Mouse (Mus musculus) ES-E14 (cell line): ENCODE data around the gene Il6ra. TPM values are rescaled to one million over a fixed set of nuclear protein-coding genes. Genes with fewer than 3 reads are reported as not detected.
"Not testable (repeated sequence)": the region's sequence is repeated elsewhere in the genome, so short reads cannot be mapped to it uniquely, and the experiment has no call there.

ENCODE experiments used
- DNase-seq: peaks from one replicate; pipeline ENCODE4 v3.0.0-alpha.2; 2013; ENCODE audit warnings: low read depth, low spot score
- H3K27ac ChIP-seq: 2 replicates; pipeline ENCODE4 v1.5.1; 2012; ENCODE audit warnings: low read depth, mild to moderate bottlenecking, low read length, moderate library complexity, mixed read lengths; ENCODE audit not compliant: poor library complexity, insufficient read depth, severe bottlenecking
- H3K36me3 ChIP-seq: 2 replicates; pipeline ENCODE4 v1.6.1; 2012; ENCODE audit warnings: mild to moderate bottlenecking, low read length, moderate library complexity, mixed read lengths; ENCODE audit not compliant: control insufficient read depth, poor library complexity, insufficient read depth, severe bottlenecking
- H3K4me1 ChIP-seq, 2 experiments: fragments of 150-350 bp in 1 of 2; sonication (generic) in 1 of 2; 2 replicates each; pipeline ENCODE4 v1.6.1; 2012; ENCODE audit warnings: low read length in 2 of 2, mild to moderate bottlenecking in 1 of 2, mixed read lengths in 1 of 2; ENCODE audit not compliant: control insufficient read depth in 2 of 2, insufficient read depth in 2 of 2, poor library complexity in 1 of 2
- H3K4me3 ChIP-seq, 2 experiments: fragments of 150-350 bp in 1 of 2; sonication (generic) in 1 of 2; 2 replicates each; pipeline ENCODE4 v1.5.1; 2012; ENCODE audit warnings: low read length in 2 of 2, low read depth in 1 of 2, mild to moderate bottlenecking in 1 of 2, mixed read lengths in 1 of 2; ENCODE audit not compliant: insufficient read depth in 1 of 2, poor library complexity in 1 of 2, severe bottlenecking in 1 of 2
- H3K9ac ChIP-seq: 2 replicates; pipeline ENCODE4 v1.6.1; 2012; ENCODE audit warnings: low read depth, mild to moderate bottlenecking, low read length, mixed read lengths; ENCODE audit not compliant: poor library complexity, insufficient read depth, severe bottlenecking
- H3K9me3 ChIP-seq: fragments of 150-350 bp; sonication (generic); 2 replicates; pipeline ENCODE4 v1.6.1; 2012; ENCODE audit warnings: low read depth, mild to moderate bottlenecking, low read length; ENCODE audit not compliant: control insufficient read depth, insufficient read depth
- CHD2 ChIP-seq: IDR thresholded peaks from 2 replicates; pipeline ENCODE4 v1.6.1; 2014; ENCODE audit warnings: mild to moderate bottlenecking, low read depth, low read length, inconsistent platforms
- HCFC1 ChIP-seq: IDR thresholded peaks from 2 replicates; pipeline ENCODE4 v1.6.1; 2012; ENCODE audit warnings: low read length, inconsistent platforms, borderline replicate concordance; ENCODE audit not compliant: insufficient read depth
- MAFK ChIP-seq: IDR thresholded peaks from 2 replicates; pipeline ENCODE4 v1.6.1; 2014; ENCODE audit warnings: mild to moderate bottlenecking, low read depth, low read length, inconsistent platforms; ENCODE audit not compliant: insufficient read depth
- ZC3H11A ChIP-seq: IDR thresholded peaks from 2 replicates; pipeline ENCODE4 v1.6.1; 2012; ENCODE audit warnings: low read depth, mild to moderate bottlenecking, inconsistent platforms, low read length, borderline replicate concordance
- ZNF384 ChIP-seq: IDR thresholded peaks from 2 replicates; pipeline ENCODE4 v1.6.1; 2012; ENCODE audit warnings: low read depth, low read length, inconsistent platforms
- in situ Hi-C, 2 experiments: fragments of 600-800 bp; cut with MboI; formaldehyde crosslinking; loops; one replicate each; pipeline ENCODE4 v1.15.1; 2025; ENCODE audit warnings: low sequenced_read_pairs in 2 of 2, inconsistent platforms in 1 of 2; ENCODE audit not compliant: unreplicated experiment in 2 of 2
- total RNA-seq: library from RNA; depleted of rRNA; stranded (reverse); fragments of 300-350 nt; gene quantifications from 2 replicates; pipeline ENCODE4 v1.2.3, GENCODE M21; 2012

The Il6ra gene
- total RNA-seq, 1 experiment = 1.0 TPM

DNA sequence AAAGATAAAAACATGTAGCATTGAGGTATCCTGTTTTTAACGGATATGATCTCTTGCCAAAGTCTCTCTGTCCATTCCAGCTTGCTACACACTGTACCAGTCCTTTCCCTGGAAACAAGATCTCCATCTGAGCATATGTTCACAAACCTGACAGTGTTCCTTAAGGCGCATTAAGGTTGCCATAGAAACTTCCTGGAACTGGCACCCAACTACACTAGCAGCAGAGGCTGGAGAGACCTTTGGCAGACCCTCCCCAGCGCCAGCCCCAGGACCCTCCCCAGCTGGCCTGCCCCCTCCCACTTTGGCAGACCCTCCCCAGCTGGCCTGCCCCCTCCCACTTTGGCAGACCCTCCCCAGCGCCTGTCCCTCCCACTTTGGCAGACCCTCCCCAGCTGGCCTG lies 45.3 kb downstream of the Il6ra start:
- H3K4me3 ChIP-seq = no peak overlapping the region
- no peak overlapping the region for H3K9ac ChIP-seq
- no peaks in the 10 kb centered on the region for H3K36me3 ChIP-seq
- TF ChIP-seq HCFC1 (no peak), MAFK (no peak), ZNF384 (no peak), CHD2 (no peak), ZC3H11A (no peak)
- no peak for DNase-seq
- H3K9me3 ChIP-seq = no peaks in the 10 kb centered on the region
- in situ Hi-C loops = loop anchor here in 1 of 2 experiments (10.0 kb wide), 1 partner anchor 363 kb away; no protein-coding TSS in a partner anchor
- H3K4me1 ChIP-seq = peaks cover 15 to 35% of the 10 kb centered on the region in 2 experiments
- no peak overlapping the region for H3K27ac ChIP-seq

DNA sequence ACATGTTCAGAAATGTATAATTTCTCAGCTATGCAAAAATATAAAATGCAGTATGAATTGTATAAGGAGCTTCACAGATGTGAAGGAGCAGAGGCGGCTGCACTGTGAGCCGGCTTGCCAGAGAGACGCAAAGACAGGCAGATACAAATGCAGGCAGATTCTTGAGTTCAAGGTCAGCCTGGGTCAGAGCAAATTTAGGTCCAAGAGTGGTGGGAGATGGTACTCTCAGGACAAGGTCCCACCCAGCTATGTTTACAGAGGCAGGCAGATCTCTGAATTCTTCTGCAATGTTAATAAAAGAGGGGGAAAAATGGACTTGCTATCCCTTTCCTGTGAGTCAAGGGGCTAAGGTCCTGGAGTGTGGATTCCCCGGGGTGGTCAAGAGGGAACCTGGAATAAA lies 47.2 kb downstream of the Il6ra start:
- Histone ChIP-seq H3K4me1 (peaks cover 25 to 33% of the 10 kb centered on the region in 2 experiments), H3K27ac (no peak overlapping the region), H3K9ac (no peak overlapping the region), H3K9me3 (no peaks in the 10 kb centered on the region), H3K36me3 (no peaks in the 10 kb centered on the region), H3K4me3 (no peak overlapping the region)
- in situ Hi-C loops = loop anchor here in 1 of 2 experiments (10.0 kb wide), 1 partner anchor 361 kb away; no protein-coding TSS in a partner anchor
- DNase-seq = no peak
- TF ChIP-seq ZNF384 (no peak), MAFK (no peak), ZC3H11A (no peak), HCFC1 (no peak), CHD2 (no peak)

DNA sequence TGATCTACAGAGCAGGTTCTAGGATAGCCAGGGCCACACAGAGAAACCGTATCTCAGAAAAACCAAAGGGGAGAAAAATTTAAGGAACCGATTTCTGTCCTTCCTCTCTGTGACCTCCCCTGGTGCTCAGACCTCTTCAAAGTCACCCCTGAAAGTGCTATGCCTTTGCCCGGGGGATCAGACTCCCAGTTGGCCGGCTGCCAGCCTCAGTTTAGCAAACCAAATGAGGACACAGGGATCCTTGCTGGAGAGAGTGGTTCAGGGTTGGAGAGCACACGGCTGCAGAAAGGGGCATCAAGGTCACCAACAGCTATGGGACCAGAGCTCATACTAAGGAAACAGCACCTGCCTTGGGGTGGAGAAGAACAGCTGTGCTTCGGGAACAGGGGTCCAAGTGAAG lies 48.0 kb downstream of the Il6ra start:
- no peaks in the 10 kb centered on the region for H3K36me3 ChIP-seq
- no peak for TF ChIP-seq HCFC1
- TF ChIP-seq ZC3H11A = no peak
- TF ChIP-seq MAFK = no peak
- TF ChIP-seq ZNF384 = no peak
- TF ChIP-seq CHD2 = no peak
- H3K27ac ChIP-seq = no peak overlapping the region
- no peak overlapping the region for H3K9ac ChIP-seq
- no peaks in the 10 kb centered on the region for H3K9me3 ChIP-seq
- in situ Hi-C loops = loop anchor here in 1 of 2 experiments (10.0 kb wide), 1 partner anchor 360 kb away; no protein-coding TSS in a partner anchor
- DNase-seq = no peak
- H3K4me1 ChIP-seq = peaks cover 28 to 30% of the 10 kb centered on the region in 2 experiments
- H3K4me3 ChIP-seq = no peak overlapping the region

DNA sequence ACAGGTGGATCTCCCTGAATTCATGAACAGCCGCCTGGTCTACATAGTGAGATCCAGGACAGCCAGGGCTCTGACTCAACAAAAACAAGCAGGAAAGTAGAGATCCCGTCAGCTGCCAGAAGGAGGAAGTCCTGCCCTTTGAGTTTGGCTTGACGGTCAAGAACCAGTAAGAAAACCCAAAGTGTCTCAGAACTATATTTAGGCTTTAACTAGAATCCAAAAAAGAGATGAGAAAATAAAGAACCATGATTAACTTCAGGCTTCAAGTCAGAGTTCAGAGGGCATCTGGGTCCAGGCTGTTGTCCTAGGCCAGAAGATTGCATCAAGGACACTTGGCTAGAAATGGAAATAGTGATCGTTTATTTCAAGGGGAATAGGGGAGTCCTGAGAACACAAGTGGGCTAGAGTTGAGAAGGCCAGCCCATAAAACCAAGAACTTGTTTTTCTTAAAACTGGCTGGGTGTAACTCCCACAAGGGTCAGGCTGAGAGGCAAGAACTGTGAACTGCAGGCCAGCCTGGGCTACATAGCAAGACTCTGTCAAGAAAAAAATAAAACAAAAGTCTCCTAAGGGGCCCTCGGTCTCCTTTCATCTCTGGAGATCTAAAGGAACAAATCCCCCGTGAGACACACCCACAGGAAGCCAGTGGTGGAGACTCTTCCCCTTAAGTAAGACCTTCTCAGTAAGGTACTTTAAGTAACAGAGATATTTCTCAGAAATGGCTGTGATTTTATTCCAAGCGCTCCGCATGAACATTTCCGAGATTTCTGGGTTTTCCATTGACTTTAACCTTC lies 49.1 kb downstream of the Il6ra start:
- DNase-seq = no peak
- no peak overlapping the region; the same call in 1 of the 2 replicates for H3K27ac ChIP-seq
- no peaks in the 10 kb centered on the region for H3K36me3 ChIP-seq
- peaks cover 28 to 30% of the 10 kb centered on the region in 2 experiments for H3K4me1 ChIP-seq
- H3K9ac ChIP-seq = no peak overlapping the region
- TF ChIP-seq CHD2 (no peak), HCFC1 (no peak), ZNF384 (no peak), ZC3H11A (no peak), MAFK (no peak)
- in situ Hi-C loops = loop anchor here in 1 of 2 experiments (10.0 kb wide), 1 partner anchor 359 kb away; no protein-coding TSS in a partner anchor
- H3K4me3 ChIP-seq = no peak overlapping the region
- H3K9me3 ChIP-seq = no peaks in the 10 kb centered on the region

DNA sequence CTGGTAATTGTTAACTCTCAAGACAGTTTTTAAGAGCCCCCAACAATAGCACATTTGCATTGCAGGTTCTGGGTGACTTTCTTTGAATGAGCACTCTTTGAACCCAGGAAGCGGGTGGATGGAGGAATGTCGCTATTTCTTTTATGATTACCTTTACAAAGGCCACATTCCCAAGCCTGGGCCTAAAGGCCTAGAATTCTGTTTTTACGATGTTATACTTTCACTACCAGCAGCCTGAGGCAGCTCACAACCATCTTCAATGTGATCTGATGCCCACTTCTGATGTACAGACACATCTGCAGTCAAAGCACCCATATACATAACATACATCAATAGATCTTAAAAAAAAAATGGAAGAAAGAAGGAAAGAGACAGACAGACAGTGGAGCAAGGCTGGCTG lies 49.7 kb downstream of the Il6ra start:
- in situ Hi-C loops = loop anchor here in 1 of 2 experiments (10.0 kb wide), 1 partner anchor 358 kb away; no protein-coding TSS in a partner anchor
- H3K36me3 ChIP-seq, H3K27ac ChIP-seq, DNase-seq, H3K4me3 ChIP-seq, H3K9ac ChIP-seq, H3K9me3 ChIP-seq: not testable (repeated sequence)
- peaks cover 25% of the 10 kb centered on the region in 2 experiments for H3K4me1 ChIP-seq
